Mouse (Mus musculus) olfactory bulb, adult 2 months (tissue): Measurements from ENCODE around the gene Trim12a.
"Not testable (repeated sequence)": the region's sequence is repeated elsewhere in the genome, so short reads cannot be mapped to it uniquely, and the experiment has no call there.

ENCODE experiments used
- CTCF ChIP-seq: fragments of 200-500 bp; IDR thresholded peaks from 2 replicates; pipeline ENCODE4 v1.5.1; 2012; ENCODE audit warnings: low read depth, mild to moderate bottlenecking, low read length, moderate library complexity; ENCODE audit not compliant: insufficient read depth
- POLR2A ChIP-seq: fragments of 200-500 bp; IDR thresholded peaks from 2 replicates; pipeline ENCODE4 v1.6.1; 2012; ENCODE audit warnings: mild to moderate bottlenecking, low read depth, low read length, moderate library complexity; ENCODE audit not compliant: insufficient read depth

DNA sequence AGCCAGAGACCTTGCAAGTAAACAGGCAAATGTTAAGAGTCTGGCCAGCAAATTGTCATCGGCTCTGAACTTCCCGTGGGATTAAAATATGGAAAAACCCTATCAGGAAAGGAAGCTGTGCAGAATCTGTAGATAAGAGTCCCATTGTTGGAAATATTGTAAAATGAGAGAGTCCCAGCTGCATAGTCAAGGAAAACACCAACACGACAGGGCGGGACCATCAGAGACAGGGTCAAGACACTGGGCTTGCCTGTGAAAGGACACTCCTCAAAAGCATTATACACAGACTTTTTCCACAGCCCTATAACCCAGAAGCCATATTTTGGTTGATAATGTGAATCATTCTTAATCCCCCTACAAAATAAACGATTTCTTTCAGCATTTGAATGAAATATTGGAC is 49.9 kb downstream of the Trim12a start:
- not testable (repeated sequence) for TF ChIP-seq CTCF, POLR2A
